Mouse (Mus musculus): ENCODE measurements at regions not wholly inside any gene's neighbourhood (a gene's known extent, or its start where the extent isn't known, plus 50 kb on each side); places are given as distances from the start of the nearest gene placed in this dataset.

- no peak for DNase-seq
Observed at GRCm38 (mm10) chr4:142544736-142545135, 305.5 kb upstream of the Kazn start.

- peak; percentile 4 for DNase-seq
Observed at GRCm38 (mm10) chr4:142539200-142539750, 300.1 kb upstream of the Kazn start.

- DNase-seq, result no peak
Observed at GRCm38 (mm10) chr4:142527080-142527479, 287.9 kb upstream of the Kazn start.

GRCm38 (mm10) chr4:142517478-142518455 lies 278.6 kb upstream of the Kazn start:
- peak; percentile 22 for DNase-seq

GRCm38 (mm10) chr4:142514751-142515150 lies 275.6 kb upstream of the Kazn start:
- DNase-seq, result no peak

- no peak for DNase-seq
Observed at GRCm38 (mm10) chr4:142509386-142509785, 270.2 kb upstream of the Kazn start.

- no peak for DNase-seq
Observed at GRCm38 (mm10) chr4:142506383-142507211, 267.4 kb upstream of the Kazn start.

- DNase-seq, result no peak
Observed at GRCm38 (mm10) chr4:142503761-142504160, 264.6 kb upstream of the Kazn start.

- DNase-seq, result no peak
Observed at GRCm38 (mm10) chr4:142501177-142501576, 262.0 kb upstream of the Kazn start.

- DNase-seq, result no peak
Observed at GRCm38 (mm10) chr4:142500541-142500940, 261.3 kb upstream of the Kazn start.

- DNase-seq, result no peak
Observed at GRCm38 (mm10) chr4:142496605-142497004, 257.4 kb upstream of the Kazn start.

GRCm38 (mm10) chr4:142492926-142493492 lies 253.8 kb upstream of the Kazn start:
- DNase-seq, result no peak

GRCm38 (mm10) chr4:142485784-142486423 lies 246.7 kb upstream of the Kazn start:
- DNase-seq, result no peak

- DNase-seq, result no peak
Observed at GRCm38 (mm10) chr4:142475632-142476031, 236.4 kb upstream of the Kazn start.

- no peak for DNase-seq
Observed at GRCm38 (mm10) chr4:142474626-142475025, 235.4 kb upstream of the Kazn start.

GRCm38 (mm10) chr4:142474018-142474417 lies 234.8 kb upstream of the Kazn start:
- peak; percentile 25 for DNase-seq

- DNase-seq, result no peak
Observed at GRCm38 (mm10) chr4:142473284-142473683, 234.1 kb upstream of the Kazn start.

- no peak for DNase-seq
Observed at GRCm38 (mm10) chr4:142472332-142472731, 233.1 kb upstream of the Kazn start.

GRCm38 (mm10) chr4:142470784-142471183 lies 231.6 kb upstream of the Kazn start:
- peak; percentile 42 for DNase-seq

- DNase-seq, result no peak
Observed at GRCm38 (mm10) chr4:142467920-142468319, 228.7 kb upstream of the Kazn start.

- DNase-seq, result no peak
Observed at GRCm38 (mm10) chr4:142465226-142465625, 226.0 kb upstream of the Kazn start.

- no peak for DNase-seq
Observed at GRCm38 (mm10) chr4:142464066-142464465, 224.9 kb upstream of the Kazn start.
